Mouse (Mus musculus) brain, embryonic 14.5 days (tissue): ENCODE data around the gene Kat6b.

Experiments
- CTCF ChIP-seq: fragments of 200-500 bp; IDR thresholded peaks from 2 replicates; pipeline ENCODE4 v1.5.1; 2012; ENCODE audit warnings: inconsistent platforms, mild to moderate bottlenecking, moderate library complexity, borderline replicate concordance; ENCODE audit not compliant: insufficient read depth, insufficient read length; ENCODE audit errors: extremely low read depth
- POLR2A ChIP-seq: fragments of 200-500 bp; IDR thresholded peaks from 2 replicates; pipeline ENCODE4 v1.6.1; 2012; ENCODE audit warnings: mild to moderate bottlenecking, inconsistent platforms, borderline replicate concordance; ENCODE audit not compliant: poor library complexity, insufficient read depth, insufficient read length, severe bottlenecking; ENCODE audit errors: extremely low read depth

DNA sequence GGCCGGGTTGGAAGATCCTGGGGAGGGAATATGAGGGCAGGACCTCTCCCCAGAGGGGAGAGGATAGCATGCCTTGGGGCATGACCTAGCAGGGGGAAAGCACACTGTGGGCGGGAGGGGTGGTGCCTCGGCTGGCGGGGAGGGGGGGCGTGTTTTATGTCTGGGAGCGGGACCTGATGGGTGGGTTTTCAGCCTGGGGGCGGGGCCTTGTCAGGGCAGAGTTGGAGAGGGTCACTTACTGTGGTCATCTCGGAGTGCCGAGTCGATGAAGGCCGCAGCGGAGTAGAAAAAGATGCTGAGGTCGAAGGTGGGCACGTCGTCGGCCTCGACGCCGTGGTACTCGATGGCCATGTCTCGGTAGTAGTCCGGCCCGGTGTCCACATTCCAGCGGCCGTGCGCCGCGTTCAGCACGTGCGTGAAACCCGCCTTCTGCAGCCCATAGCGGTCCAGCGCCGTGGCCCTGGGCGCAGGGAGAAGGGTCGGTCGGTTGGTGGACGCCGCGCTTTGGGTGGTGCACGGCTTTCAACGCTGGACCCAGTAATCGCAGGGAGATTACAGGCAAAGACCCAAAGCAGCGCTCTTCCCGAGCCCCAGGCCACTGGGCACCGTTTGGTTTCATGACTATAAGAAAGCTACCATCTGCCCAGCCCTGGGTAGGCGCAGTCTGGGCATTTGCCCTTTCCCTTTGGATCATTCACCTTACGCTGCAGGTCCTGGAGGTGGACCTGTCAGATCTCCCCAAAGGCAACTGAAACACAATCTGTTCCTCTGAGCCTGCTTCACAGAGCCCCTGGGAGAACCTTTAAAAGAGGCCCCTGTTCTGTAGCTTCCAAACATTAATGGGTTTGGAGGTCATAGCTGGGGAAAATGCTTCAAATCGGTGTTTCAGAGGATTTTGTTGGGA is 205.4 kb downstream of the Kat6b start:
- TF ChIP-seq POLR2A (no peak), CTCF (no peak)
